Mouse (Mus musculus) heart, embryonic 10.5 days (tissue): ENCODE results near the gene Hbq1a. TPM values are rescaled to one million over a fixed set of nuclear protein-coding genes. Genes with fewer than 3 reads are reported as not detected.

Source experiments
- DNase-seq: peaks from one replicate; pipeline ENCODE4 v3.0.0-alpha.2; 2017; ENCODE audit warnings: low spot score
- H3K27ac ChIP-seq: fragments of 300-500 bp; sonication (generic); 2 replicates; pipeline ENCODE4 v1.5.1; 2016; ENCODE audit warnings: mild to moderate bottlenecking
- H3K27me3 ChIP-seq: fragments of 300-500 bp; sonication (generic); 2 replicates; pipeline ENCODE4 v1.6.1; 2016; ENCODE audit warnings: mild to moderate bottlenecking; ENCODE audit not compliant: poor library complexity, insufficient read depth, severe bottlenecking
- H3K36me3 ChIP-seq: fragments of 300-500 bp; sonication (generic); 2 replicates; pipeline ENCODE4 v1.6.1; 2016; ENCODE audit warnings: mild to moderate bottlenecking, moderate library complexity
- H3K4me1 ChIP-seq: fragments of 300-500 bp; sonication (generic); 2 replicates; pipeline ENCODE4 v1.6.1; 2016; ENCODE audit warnings: mild to moderate bottlenecking
- H3K4me3 ChIP-seq: fragments of 300-500 bp; sonication (generic); 2 replicates; pipeline ENCODE4 v1.5.1; 2016; ENCODE audit warnings: mild to moderate bottlenecking, moderate library complexity
- H3K9me3 ChIP-seq: fragments of 300-500 bp; sonication (generic); 2 replicates; pipeline ENCODE4 v1.6.1; 2016; ENCODE audit warnings: mild to moderate bottlenecking, moderate library complexity
- WGBS: fragments of 180-500 bp; shearing (Covaris S2); methylation state at CpG from one replicate; pipeline ENCODE4 v1.1.7; 2016; 5-methylcytosine and 5-hydroxymethylcytosine counted together
- polyA plus RNA-seq: library from polyadenylated mRNA; unstranded; fragments of >200 nt; fragmentation: Nextera tagmentation; extraction: Ambion mirVana; gene quantifications from 2 replicates; pipeline ENCODE4 v1.2.1, GENCODE M21; 2016

The Hbq1a gene
- polyA plus RNA-seq, 1 experiment from 2014 or later: not detected

DNA sequence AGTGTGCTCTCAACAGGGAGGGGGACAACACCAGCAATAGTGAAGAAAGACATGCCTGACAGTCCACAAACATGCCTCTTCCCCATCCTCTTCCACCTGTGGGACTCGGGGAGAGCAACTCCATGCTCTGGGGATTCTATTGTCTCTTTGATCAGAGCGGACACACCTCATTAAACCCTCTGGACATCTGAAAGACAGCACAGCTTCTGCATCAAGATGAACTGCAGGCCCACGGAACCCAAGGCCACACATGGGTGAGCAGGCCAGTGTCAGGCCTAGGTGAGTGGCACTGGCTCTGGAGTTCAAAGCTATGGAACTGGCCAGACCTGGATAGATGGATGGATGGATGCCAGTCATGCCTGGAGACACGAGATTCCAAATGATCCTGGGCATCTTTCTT is 9.6 kb downstream of the Hbq1a start:
- Histone ChIP-seq H3K4me1 (peaks cover 15% of the 10 kb centered on the region; the same call in 1 of the 2 replicates), H3K9me3 (no peaks in the 10 kb centered on the region), H3K27ac (no peak overlapping the region), H3K4me3 (no peak overlapping the region), H3K36me3 (no peaks in the 10 kb centered on the region), H3K27me3 (0 out of 2 replicates have a peak, but pooled peaks cover 2% of the 10 kb centered on the region)
- no peak for DNase-seq
- WGBS: 67% methylated on average over 4 of the region's 4 CpGs

DNA sequence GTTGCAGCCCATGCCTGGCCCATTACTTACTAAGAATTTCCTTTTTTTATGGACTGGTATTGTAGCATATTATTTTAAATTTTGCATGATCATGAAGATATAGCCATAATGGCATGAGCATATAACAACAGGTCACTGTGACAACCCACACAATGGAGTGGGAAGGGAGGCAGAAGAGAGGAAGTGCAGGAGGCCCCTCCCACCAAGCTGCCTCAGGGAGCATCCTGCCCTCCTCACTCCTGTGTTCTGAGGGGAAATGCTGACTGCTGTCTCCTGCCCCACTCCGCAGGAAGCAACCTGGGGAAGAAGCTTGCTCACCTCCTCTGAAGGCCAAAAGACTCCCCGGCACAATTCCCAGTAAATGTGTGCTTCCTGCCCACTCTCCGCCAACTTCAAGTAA is 10.1 kb downstream of the Hbq1a start:
- no peaks in the 10 kb centered on the region for H3K9me3 ChIP-seq
- no peak for DNase-seq
- 0 out of 2 replicates have a peak, but pooled peaks cover 7% of the 10 kb centered on the region for H3K27me3 ChIP-seq
- 60% methylated on average over 3 of the region's 3 CpGs for WGBS
- H3K27ac ChIP-seq: no peak overlapping the region
- peaks cover 15% of the 10 kb centered on the region; the same call in 1 of the 2 replicates for H3K4me1 ChIP-seq
- H3K36me3 ChIP-seq: no peaks in the 10 kb centered on the region
- no peak overlapping the region for H3K4me3 ChIP-seq

DNA sequence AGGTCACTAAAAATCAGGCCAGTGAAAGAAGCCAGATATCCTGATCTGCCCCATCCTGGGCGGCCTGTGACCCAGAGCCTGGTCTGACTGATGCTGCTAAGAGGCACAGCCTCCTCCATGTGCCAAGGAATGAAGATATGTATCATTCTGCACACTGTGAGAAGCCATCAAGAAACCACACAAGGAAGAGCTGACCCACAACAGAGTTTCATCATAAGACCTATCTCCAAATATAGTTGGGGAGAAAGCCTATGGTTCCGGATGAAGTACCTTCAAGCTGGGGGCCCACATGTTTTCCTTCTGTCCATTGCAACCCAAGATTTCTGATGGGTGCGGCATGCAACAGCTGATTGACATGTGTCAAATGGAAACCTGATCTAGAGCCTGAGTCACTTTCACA is 16.1 kb downstream of the Hbq1a start:
- H3K27me3 ChIP-seq: 0 out of 2 replicates have a peak, but pooled peaks cover 17% of the 10 kb centered on the region
- WGBS: 77% methylated on average over 3 of the region's 3 CpGs
- no peak overlapping the region for H3K4me3 ChIP-seq
- no peaks in the 10 kb centered on the region for H3K9me3 ChIP-seq
- no peak overlapping the region for H3K27ac ChIP-seq
- peaks cover 21% of the 10 kb centered on the region for H3K4me1 ChIP-seq
- DNase-seq: no peak
- no peaks in the 10 kb centered on the region for H3K36me3 ChIP-seq

DNA sequence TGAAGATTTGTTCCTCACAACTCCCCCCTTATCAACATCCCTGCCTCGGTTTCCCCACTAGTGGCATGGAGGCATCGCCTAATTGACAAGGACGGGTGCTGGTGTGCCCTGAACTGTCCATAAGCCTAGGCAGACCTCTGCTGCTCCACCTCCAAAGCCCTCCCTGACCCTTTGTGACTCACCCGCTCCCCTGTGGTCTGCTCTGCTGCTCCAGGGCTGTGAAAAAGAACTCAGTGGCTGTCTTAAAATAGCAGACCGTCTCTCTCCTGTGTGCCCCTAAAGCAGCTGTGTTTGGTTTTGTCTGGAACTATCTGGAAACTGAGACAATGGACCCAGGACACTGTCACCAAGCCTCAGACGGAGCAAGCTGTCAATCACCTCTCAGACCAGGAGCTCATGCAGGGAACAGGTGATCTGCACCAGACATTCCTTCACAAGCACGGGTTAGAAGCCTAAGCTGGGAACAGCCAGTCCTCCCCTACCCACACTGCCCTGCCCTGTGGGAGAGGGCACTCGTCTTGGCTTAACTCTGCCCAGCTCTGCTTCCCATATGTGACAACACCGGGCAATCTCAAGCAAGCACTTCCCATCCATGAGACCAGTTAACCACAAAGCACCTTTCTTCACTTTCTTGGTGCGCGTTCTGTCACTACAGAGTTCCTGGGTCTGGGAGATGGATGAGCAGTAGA is 20.8 kb downstream of the Hbq1a start:
- Histone ChIP-seq H3K27me3 (peaks cover 19% of the 10 kb centered on the region; the same call in 1 of the 2 replicates), H3K36me3 (no peaks in the 10 kb centered on the region), H3K9me3 (no peaks in the 10 kb centered on the region), H3K27ac (peak overlapping the region; percentile 29), H3K4me1 (peaks cover 8% of the 10 kb centered on the region), H3K4me3 (no peak overlapping the region)
- no peak for DNase-seq
- WGBS: 59% methylated on average over 11 of the region's 11 CpGs

DNA sequence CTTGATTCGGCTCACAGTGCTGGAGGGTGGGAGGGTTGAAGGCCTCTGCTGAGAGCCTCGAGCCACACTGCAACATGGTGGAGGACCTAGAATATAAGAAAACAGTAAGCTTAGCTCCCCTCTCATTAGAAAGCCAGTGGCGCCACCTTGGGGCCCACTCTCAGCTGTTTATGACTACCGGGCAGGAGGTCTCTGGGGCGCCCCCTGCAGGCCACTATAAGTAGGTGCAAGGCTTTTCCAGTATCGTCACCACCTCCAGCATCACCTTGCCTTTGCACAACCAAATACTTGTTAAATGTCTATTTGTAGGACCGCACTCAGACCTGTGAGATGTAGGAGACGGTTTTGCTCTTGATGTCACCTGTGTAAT is 21.3 kb downstream of the Hbq1a start:
- Histone ChIP-seq H3K27ac (no peak overlapping the region), H3K27me3 (peaks cover 19% of the 10 kb centered on the region; the same call in 1 of the 2 replicates), H3K4me3 (no peak overlapping the region), H3K36me3 (no peaks in the 10 kb centered on the region), H3K9me3 (no peaks in the 10 kb centered on the region), H3K4me1 (peaks cover 8% of the 10 kb centered on the region)
- peak; percentile 90 for DNase-seq
- 39% methylated on average over 8 of the region's 8 CpGs for WGBS

DNA sequence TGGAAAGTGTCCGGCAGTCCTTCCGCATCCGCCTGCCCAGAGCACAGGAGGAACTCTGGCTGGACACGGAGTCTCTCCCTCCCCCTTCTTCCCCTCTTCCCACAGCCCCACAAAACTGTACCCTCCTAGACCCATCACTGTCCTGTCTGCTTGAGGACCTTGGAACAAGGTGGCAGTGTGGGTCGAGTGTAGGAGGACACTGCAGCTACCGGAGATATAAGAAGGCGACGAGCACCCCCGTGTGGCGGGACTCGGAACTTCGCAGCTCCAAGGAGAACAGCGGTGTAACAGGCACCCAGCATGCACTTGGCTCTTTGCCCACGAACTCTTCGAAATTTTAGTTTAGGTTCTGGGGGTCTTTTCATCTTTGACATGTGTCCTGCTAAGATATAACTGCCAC is 24.7 kb downstream of the Hbq1a start:
- WGBS: 12% methylated on average over 15 of the region's 15 CpGs
- peaks cover 14% of the 10 kb centered on the region; the same call in 1 of the 2 replicates for H3K27me3 ChIP-seq
- no peaks in the 10 kb centered on the region for H3K9me3 ChIP-seq
- H3K4me1 ChIP-seq: peaks cover 8% of the 10 kb centered on the region
- H3K27ac ChIP-seq: no peak overlapping the region; the same call in 1 of the 2 replicates
- H3K4me3 ChIP-seq: peak overlapping the region; percentile 35
- no peaks in the 10 kb centered on the region for H3K36me3 ChIP-seq
- DNase-seq: peak; percentile 93

DNA sequence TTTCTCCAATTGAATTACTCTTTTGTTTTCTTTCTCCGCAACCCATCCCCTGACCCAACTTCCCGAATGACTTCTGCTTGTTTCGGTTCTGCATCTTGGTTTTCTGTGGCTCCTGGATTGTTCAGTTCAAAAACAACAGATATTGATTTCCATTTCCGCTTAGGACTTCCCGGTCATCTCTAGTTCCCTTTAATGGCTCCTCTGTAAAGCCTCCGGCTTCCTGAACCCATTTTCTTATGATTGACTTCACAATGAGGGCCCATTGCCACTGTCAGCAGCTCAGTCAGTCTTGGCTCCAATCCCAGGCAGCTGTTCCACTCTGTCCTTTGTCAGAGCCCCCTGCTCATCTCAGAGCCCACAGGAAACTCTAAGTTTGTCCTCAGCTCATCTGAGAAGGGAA is 31.2 kb downstream of the Hbq1a start:
- H3K4me3 ChIP-seq: no peak overlapping the region
- no peak for DNase-seq
- WGBS: 55% methylated on average over 6 of the region's 6 CpGs
- no peaks in the 10 kb centered on the region for H3K9me3 ChIP-seq
- no peaks in the 10 kb centered on the region for H3K27me3 ChIP-seq
- 0 out of 2 replicates have a peak overlapping the region, but pooled peaks have one; percentile 30 for H3K27ac ChIP-seq
- H3K4me1 ChIP-seq: no peaks in the 10 kb centered on the region
- H3K36me3 ChIP-seq: no peaks in the 10 kb centered on the region

DNA sequence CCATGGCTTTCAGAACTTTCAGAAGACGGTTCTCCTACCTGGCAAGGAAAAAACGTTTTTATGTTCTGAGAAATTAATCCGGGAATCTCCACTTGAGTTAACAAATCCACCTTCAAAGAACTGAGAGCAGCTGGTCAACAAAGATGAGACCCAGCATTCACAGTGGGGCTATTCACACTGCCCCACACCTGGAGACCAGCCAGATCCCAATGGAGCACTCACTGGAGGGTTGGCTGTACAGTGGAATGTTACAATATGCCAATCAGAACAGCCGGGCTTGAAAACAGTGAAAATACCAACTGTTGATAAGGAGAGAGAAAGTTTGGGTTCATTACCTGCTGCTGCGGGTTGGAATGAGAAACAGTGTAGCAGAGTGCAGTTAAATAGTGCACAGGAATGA is 32.0 kb downstream of the Hbq1a start:
- H3K36me3 ChIP-seq: no peaks in the 10 kb centered on the region
- no peaks in the 10 kb centered on the region for H3K9me3 ChIP-seq
- no peak overlapping the region for H3K27ac ChIP-seq
- WGBS: 66% methylated on average over 5 of the region's 5 CpGs
- no peak overlapping the region for H3K4me3 ChIP-seq
- no peaks in the 10 kb centered on the region for H3K4me1 ChIP-seq
- DNase-seq: no peak
- H3K27me3 ChIP-seq: no peaks in the 10 kb centered on the region

DNA sequence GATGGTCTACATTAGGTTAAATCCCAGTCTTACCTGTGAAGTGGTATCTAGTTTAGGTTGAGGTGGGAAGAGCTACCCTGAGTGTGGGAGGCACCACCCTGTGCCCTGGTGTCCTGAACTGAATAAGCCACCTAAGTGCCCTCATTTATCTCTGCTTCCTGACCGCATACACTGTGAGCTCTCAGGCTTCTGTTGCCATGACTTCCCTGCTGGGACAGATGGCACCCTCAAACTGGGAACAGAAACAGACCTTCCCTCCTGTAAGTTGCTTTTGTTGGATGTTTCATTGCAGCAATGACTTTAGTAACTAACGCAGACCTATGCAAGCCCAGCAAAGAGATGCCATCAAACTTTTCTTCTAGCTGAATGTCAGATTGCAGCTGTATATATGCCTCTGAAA is 33.4 kb downstream of the Hbq1a start:
- H3K4me3 ChIP-seq: no peak overlapping the region
- no peaks in the 10 kb centered on the region for H3K4me1 ChIP-seq
- H3K27ac ChIP-seq: no peak overlapping the region
- H3K27me3 ChIP-seq: no peaks in the 10 kb centered on the region
- no peak for DNase-seq
- H3K9me3 ChIP-seq: no peaks in the 10 kb centered on the region
- no peaks in the 10 kb centered on the region for H3K36me3 ChIP-seq
- 79% methylated on average over 2 of the region's 2 CpGs for WGBS

DNA sequence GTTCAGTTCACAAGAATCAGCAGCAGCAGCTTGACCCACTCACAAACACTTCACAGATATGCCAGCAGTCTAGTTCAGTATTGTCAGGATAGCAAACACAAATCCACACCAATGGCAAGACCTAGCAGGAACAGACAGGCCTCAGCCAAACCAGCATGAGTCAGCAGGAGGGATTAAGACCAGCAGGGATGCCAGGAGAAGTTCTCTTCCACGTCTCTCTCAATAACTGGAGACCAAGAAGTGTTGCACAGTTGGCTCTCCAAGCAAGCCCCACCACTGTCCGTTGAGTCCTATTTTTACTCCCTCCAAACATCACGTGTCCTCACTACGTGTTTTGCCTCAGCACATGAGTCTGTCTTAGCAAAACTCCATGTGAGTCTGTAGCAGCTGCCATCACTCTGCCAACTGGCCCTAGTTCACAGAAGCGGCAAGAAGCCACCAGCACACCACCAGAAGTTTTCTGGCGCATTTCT is 36.6 kb downstream of the Hbq1a start:
- Histone ChIP-seq H3K4me3 (no peak overlapping the region), H3K9me3 (no peaks in the 10 kb centered on the region), H3K27me3 (no peaks in the 10 kb centered on the region), H3K36me3 (no peaks in the 10 kb centered on the region), H3K27ac (no peak overlapping the region), H3K4me1 (peaks cover 10% of the 10 kb centered on the region)
- no peak for DNase-seq
- WGBS: 78% methylated on average over 6 of the region's 6 CpGs

DNA sequence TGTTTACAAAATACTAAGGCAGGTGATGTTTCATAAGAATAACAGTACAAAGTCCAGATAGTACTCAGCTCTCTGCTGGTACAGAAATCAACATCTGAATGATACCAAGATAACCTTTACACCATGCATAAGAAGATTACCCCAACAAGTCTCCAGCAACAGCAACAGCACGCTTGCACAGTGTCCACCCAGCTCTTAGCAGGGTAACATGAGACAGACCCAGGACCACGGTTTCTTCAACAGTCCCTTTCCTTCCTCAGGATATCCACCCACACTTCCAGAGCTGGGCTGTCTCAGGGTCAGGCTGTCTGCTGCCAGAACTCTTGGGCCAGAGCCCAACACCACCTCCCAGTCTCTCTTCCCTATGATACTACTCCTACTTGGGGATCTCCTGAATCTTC is 39.3 kb downstream of the Hbq1a start:
- peaks cover 10% of the 10 kb centered on the region for H3K4me1 ChIP-seq
- no peaks in the 10 kb centered on the region for H3K36me3 ChIP-seq
- no peaks in the 10 kb centered on the region for H3K9me3 ChIP-seq
- WGBS: 41% methylated on average over 2 of the region's 2 CpGs
- no peak overlapping the region for H3K27ac ChIP-seq
- no peak overlapping the region for H3K4me3 ChIP-seq
- DNase-seq: no peak
- 0 out of 2 replicates have a peak, but pooled peaks cover 6% of the 10 kb centered on the region for H3K27me3 ChIP-seq

DNA sequence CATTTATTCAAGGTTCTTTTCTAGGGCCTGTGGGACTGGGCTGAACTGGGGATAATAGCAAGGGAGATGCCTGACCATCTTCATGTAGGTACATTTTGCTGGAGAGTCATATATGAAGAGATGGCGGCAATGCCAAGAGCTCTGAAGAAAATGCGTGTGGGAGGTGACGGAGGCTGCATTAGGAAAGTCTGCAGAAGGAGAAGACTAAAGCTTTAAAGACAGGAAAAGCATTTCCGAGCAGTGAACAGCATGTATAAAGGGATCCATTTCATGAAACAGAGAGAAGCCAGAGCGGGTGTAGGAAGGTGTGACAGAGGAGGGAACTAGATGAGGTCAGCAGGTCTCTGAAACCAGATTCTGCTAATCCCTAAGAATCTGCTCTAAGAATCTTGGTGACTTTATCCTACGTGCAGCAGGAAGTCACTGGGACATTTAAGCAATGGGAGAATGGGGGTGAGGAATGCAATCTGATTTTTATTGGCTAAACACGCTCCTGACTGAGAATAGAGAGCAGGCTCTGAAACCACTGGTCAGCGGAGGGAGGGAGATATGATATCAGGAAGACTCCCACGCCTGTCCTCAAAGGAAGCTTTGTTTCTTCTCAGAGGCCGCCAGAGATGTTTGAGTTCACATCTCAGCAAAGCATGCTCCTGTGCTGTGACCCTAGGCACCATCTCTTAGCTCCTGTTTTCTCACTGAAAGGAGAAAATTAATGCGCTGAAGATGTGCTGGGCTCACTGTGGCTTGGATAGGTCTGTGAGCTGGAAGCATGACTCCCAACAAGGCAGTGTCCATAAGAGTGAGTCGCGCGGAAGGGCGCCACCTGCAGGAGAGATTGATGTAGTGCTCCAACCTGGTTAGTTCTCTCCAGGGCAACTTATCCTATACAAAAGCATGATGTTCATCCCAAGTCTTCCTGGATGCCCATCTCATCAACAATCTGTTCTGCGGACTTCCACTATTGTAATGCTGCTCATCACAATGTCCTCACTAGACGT is 40.9 kb downstream of the Hbq1a start:
- Histone ChIP-seq H3K27me3 (0 out of 2 replicates have a peak, but pooled peaks cover 6% of the 10 kb centered on the region), H3K4me1 (peaks cover 10% of the 10 kb centered on the region), H3K27ac (no peak overlapping the region), H3K36me3 (no peaks in the 10 kb centered on the region), H3K4me3 (0 out of 2 replicates have a peak overlapping the region, but pooled peaks have one; percentile 19), H3K9me3 (no peaks in the 10 kb centered on the region)
- 29% methylated on average over 17 of the region's 17 CpGs for WGBS
- peak; percentile 87 for DNase-seq

DNA sequence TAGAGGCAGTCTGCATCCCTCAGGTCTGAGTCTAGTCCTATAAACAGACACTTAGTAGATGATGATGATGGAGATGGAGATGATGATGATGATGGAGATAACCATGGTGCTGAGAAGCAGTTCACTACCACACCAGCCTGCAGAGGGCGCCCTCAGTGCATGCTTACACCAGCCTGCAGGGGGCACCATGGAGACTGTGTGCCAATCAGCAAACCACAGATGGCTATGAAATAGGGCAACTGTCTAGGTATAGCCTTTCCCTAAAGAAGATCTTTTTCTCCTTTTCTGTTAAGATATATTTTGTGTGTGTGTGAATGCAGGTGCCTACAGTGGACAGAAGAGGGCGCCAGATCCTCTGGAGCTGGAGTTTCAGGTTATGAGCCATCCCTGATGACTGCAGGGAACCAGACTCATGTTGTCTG is 42.9 kb downstream of the Hbq1a start:
- no peak for DNase-seq

More for the DNA sequence above, 42.9 kb downstream of the Hbq1a start:
- 0 out of 2 replicates have a peak, but pooled peaks cover 13% of the 10 kb centered on the region for H3K27me3 ChIP-seq
- H3K4me3 ChIP-seq: no peak overlapping the region
- WGBS: 17% methylated on average over 2 of the region's 2 CpGs
- H3K4me1 ChIP-seq: peaks cover 18% of the 10 kb centered on the region
- no peak overlapping the region for H3K27ac ChIP-seq
- H3K36me3 ChIP-seq: no peaks in the 10 kb centered on the region
- no peaks in the 10 kb centered on the region for H3K9me3 ChIP-seq
